Mouse (Mus musculus): ENCODE measurements around the gene Cacna1f. TPM values are rescaled to one million over a fixed set of nuclear protein-coding genes. Genes with fewer than 3 reads are reported as not detected.

Gene Cacna1f
- polyA plus RNA-seq, 1 experiment from 2014 or later, result 0.19 TPM

DNA sequence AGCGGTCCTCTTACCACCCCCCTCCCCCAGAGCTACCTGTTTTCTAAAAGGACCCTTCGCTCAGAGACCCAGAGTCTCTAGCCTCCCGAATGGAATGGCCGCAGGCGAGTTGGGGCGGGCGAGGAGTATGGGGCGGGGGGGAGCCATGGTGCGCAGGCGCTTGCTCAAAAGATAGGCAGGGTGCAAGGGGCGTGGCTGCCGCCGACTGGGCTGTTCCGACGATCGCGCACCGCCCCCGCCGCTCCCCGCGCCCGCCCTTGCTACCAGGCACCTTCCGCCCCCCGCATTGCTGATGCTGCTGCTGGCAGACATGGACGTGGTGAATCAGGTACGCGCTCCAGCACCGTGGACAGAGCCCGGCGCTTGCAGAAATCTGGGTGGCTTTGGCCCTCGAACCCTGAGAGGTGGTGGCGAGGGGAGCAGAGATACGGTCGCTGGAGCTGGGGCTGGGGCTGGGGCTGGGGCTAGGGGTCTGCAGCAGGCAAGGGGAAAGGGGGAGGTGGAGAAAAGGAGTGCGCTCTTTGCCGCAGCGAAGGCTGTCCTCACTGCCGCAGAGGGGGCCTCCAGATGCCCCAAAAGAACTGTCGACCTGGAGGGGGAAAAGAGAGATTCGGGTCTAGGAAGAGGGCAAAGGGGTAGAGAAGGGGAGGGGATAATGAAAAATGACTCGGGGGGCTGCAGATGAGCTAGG is 31.7 kb downstream of the Cacna1f start, which contains the start of gene Syp:
Syp (plus strand) TSS at position 71 of the 691 bp plus-strand sequence.
- peak within 1 kb of the TSS; percentile 54 for H3K4me2 ChIP-seq (replicated peaks)
- no peaks in the 10 kb centered on the region; the same call in 1 of the 2 replicates for H3K36me3 ChIP-seq
- 11% methylated on average over 42 of the region's 42 CpGs for WGBS

DNA sequence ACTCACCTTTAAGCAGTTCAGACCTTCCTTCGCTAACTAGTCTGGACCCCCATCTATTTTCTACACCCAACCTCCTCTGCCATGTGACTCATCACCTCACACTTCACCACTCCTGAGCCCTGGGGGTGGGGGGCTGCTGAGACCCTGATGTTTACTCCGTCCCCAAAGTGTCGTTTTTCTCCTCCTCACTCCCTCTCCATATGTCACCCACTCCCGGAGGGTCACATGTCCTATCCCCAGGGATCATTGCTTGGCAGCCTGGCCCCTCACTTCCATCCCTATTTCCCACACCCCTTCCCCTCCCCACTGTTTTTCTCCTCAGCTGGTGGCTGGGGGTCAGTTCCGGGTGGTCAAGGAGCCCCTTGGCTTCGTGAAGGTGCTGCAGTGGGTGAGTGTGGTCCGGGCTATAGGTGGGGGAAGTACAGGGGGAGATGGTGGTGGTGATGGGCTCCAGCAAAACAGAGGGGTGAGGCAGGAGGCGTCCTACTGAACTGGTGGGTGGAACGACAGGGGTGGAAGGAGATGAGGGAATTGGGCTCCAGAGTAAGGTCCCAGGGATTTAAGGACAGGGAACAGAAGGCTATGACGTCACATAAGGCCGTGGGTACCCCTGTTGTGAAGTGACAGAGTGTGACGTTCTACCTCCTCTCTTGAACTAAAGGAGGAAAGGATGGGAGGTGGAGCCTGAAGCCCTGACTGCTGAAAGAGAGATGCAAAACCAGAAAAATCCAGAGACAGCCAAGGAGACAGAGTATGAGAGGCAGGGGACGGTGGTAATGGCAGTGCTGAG is 32.8 kb downstream of the Cacna1f start:
- no peaks in the 10 kb centered on the region for H3K27me3 ChIP-seq
- peak overlapping the region; percentile 60 for H3K4me3 ChIP-seq
- H3K4me1 ChIP-seq, result peaks cover 11% of the 10 kb centered on the region
- peak; percentile 26 for ATAC-seq (replicated peaks)
- peak overlapping the region; percentile 54 for H3K4me2 ChIP-seq (replicated peaks)
- peak overlapping the region; percentile 67 for H3K9ac ChIP-seq (replicated peaks)
- 22% methylated on average over 13 of the region's 13 CpGs for WGBS
- peaks cover 6% of the 10 kb centered on the region; the same call in 1 of the 2 replicates for H3K36me3 ChIP-seq
- H3K27ac ChIP-seq (replicated peaks), result peak overlapping the region; percentile 86
- H3K9me3 ChIP-seq, result no peaks in the 10 kb centered on the region

More for the DNA sequence above, 31.7 kb downstream of the Cacna1f start, which contains the start of gene Syp:
- H3K4me1 ChIP-seq, result peaks cover 11% of the 10 kb centered on the region
- peak; percentile 87 for ATAC-seq (replicated peaks)
- no peaks in the 10 kb centered on the region for H3K27me3 ChIP-seq
- H3K9me3 ChIP-seq, result no peaks in the 10 kb centered on the region
- H3K4me3 ChIP-seq, result peak within 1 kb of the TSS; percentile 60
- peak within 1 kb of the TSS; percentile 67 for H3K9ac ChIP-seq (replicated peaks)
- peak within 1 kb of the TSS; percentile 86 for H3K27ac ChIP-seq (replicated peaks)

GRCm38 (mm10) chrX:7640785-7641184 is 33.9 kb downstream of the Cacna1f start:
- Histone ChIP-seq H3K4me2 (replicated peaks) (peak overlapping the region; percentile 54), H3K9ac (replicated peaks) (peak overlapping the region; percentile 23), H3K36me3 (peaks cover 8% of the 10 kb centered on the region; the same call in 1 of the 2 replicates), H3K27ac (replicated peaks) (0 out of 2 replicates have a peak overlapping the region, but pooled peaks have one; percentile 4), H3K4me1 (peaks cover 11% of the 10 kb centered on the region), H3K27me3 (no peaks in the 10 kb centered on the region), H3K4me3 (peak overlapping the region; percentile 22), H3K9me3 (no peaks in the 10 kb centered on the region)
- 0 out of 2 replicates have a peak, but pooled peaks have one; percentile 15 for ATAC-seq (replicated peaks)
- WGBS, result 53% methylated on average over 10 of the region's 12 CpGs

DNA sequence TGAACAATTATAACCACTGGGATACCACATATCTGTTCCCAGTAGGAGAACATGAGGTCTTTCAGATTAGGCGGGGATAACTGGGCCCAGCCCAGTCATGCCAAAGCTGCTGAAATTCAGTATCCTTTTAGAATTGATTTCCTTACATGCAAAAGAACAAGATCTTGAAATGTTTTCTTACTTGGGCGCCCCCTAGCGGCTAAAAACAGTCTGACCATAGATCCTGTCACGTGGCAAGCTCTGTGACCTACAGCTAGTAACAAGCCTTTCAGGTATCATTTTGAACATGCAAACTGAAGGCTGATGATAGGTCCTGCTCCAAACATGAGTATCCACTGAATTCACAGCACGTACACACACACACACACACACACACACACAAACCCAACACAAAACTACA is 38.5 kb downstream of the Cacna1f start:
- Histone ChIP-seq H3K27ac (replicated peaks) (no peak overlapping the region), H3K4me2 (replicated peaks) (no peak overlapping the region), H3K27me3 (no peaks in the 10 kb centered on the region), H3K9ac (replicated peaks) (no peak overlapping the region), H3K9me3 (no peaks in the 10 kb centered on the region), H3K4me1 (peaks cover 18% of the 10 kb centered on the region), H3K36me3 (peaks cover 8% of the 10 kb centered on the region; the same call in 1 of the 2 replicates), H3K4me3 (no peak overlapping the region)
- ATAC-seq (replicated peaks), result no peak
- WGBS, result 9% methylated on average over 5 of the region's 5 CpGs

- 20% methylated on average over 25 of the region's 25 CpGs for WGBS
- peak; percentile 97 for ATAC-seq (replicated peaks)
- H3K4me2 ChIP-seq (replicated peaks), result peak overlapping the region; percentile 52
- H3K4me3 ChIP-seq, result peak overlapping the region; percentile 42
- peak overlapping the region; percentile 80 for H3K27ac ChIP-seq (replicated peaks)
- no peaks in the 10 kb centered on the region for H3K9me3 ChIP-seq
- H3K4me1 ChIP-seq, result peaks cover 12% of the 10 kb centered on the region; the same call in 1 of the 2 replicates
- H3K27me3 ChIP-seq, result no peaks in the 10 kb centered on the region
- peaks cover 13% of the 10 kb centered on the region; the same call in 1 of the 2 replicates for H3K36me3 ChIP-seq
- peak overlapping the region; percentile 49 for H3K9ac ChIP-seq (replicated peaks)
Observed at GRCm38 (mm10) chrX:7648671-7649304, 41.9 kb downstream of the Cacna1f start.

DNA sequence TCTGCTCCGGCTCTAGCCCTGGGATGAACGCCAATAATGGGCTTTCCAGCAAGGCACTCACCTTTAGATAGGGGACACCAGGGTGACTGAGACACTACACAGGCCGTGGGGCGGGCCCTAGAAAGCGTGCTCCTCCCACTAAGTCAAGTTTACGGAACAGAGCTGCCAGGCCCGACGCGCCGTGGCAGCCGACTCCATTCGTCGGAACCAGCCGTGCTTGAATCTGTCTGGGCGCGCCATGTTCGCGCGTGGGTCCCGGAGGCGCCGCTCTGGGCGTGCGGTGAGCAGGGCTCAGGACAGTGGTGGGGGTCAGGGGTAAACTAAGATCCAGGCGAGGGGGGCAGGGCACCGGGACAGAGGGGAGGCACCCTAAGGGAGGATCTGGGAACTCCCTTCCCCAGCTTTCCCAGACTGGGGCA is 50.3 kb downstream of the Cacna1f start, which contains the start of gene Prickle3:
Prickle3 (plus strand) TSS at position 40 of the 419 bp plus-strand sequence.
- Histone ChIP-seq H3K9ac (replicated peaks) (0 out of 2 replicates have a peak within 1 kb of the TSS, but pooled peaks have one; percentile 36), H3K9me3 (no peaks in the 10 kb centered on the region), H3K27me3 (no peaks in the 10 kb centered on the region), H3K27ac (replicated peaks) (no peak within 1 kb of the TSS), H3K4me3 (peak within 1 kb of the TSS; percentile 34), H3K4me2 (replicated peaks) (peak within 1 kb of the TSS; percentile 45), H3K4me1 (0 out of 2 replicates have a peak, but pooled peaks cover 4% of the 10 kb centered on the region), H3K36me3 (no peaks in the 10 kb centered on the region)
- peak; percentile 71 for ATAC-seq (replicated peaks)
- 22% methylated on average over 23 of the region's 26 CpGs for WGBS

- H3K4me1 ChIP-seq, result 0 out of 2 replicates have a peak, but pooled peaks cover 4% of the 10 kb centered on the region
- no peak overlapping the region for H3K4me3 ChIP-seq
- no peak overlapping the region for H3K27ac ChIP-seq (replicated peaks)
- H3K9ac ChIP-seq (replicated peaks), result no peak overlapping the region
- H3K36me3 ChIP-seq, result no peaks in the 10 kb centered on the region
- peak; percentile 46 for ATAC-seq (replicated peaks)
- H3K9me3 ChIP-seq, result no peaks in the 10 kb centered on the region
- no peaks in the 10 kb centered on the region for H3K27me3 ChIP-seq
- H3K4me2 ChIP-seq (replicated peaks), result no peak overlapping the region
- 23% methylated on average over 10 of the region's 15 CpGs for WGBS
Observed at GRCm38 (mm10) chrX:7658031-7658784, 51.3 kb downstream of the Cacna1f start.

GRCm38 (mm10) chrX:7658785-7659589 is 52.1 kb downstream of the Cacna1f start:
- no peak overlapping the region for H3K27ac ChIP-seq (replicated peaks)
- H3K4me3 ChIP-seq, result no peak overlapping the region
- H3K9me3 ChIP-seq, result no peaks in the 10 kb centered on the region
- no peak for ATAC-seq (replicated peaks)
- H3K27me3 ChIP-seq, result no peaks in the 10 kb centered on the region
- no peak overlapping the region for H3K9ac ChIP-seq (replicated peaks)
- 0 out of 2 replicates have a peak, but pooled peaks cover 4% of the 10 kb centered on the region for H3K4me1 ChIP-seq
- WGBS, result 57% methylated on average over 11 of the region's 11 CpGs
- no peaks in the 10 kb centered on the region for H3K36me3 ChIP-seq
- no peak overlapping the region for H3K4me2 ChIP-seq (replicated peaks)

GRCm38 (mm10) chrX:7661086-7661485 is 54.2 kb downstream of the Cacna1f start:
- ATAC-seq (replicated peaks), result no peak
- no peak overlapping the region for H3K4me2 ChIP-seq (replicated peaks)
- WGBS, result 86% methylated on average over 4 of the region's 4 CpGs

GRCm38 (mm10) chrX:7662936-7663335 is 56.1 kb downstream of the Cacna1f start:
- no peaks in the 10 kb centered on the region for H3K36me3 ChIP-seq
- H3K4me1 ChIP-seq, result 0 out of 2 replicates have a peak, but pooled peaks cover 4% of the 10 kb centered on the region
- no peak overlapping the region for H3K9ac ChIP-seq (replicated peaks)
- H3K4me2 ChIP-seq (replicated peaks), result no peak overlapping the region
- no peaks in the 10 kb centered on the region for H3K27me3 ChIP-seq
- 90% methylated on average over 3 of the region's 3 CpGs for WGBS
- H3K27ac ChIP-seq (replicated peaks), result no peak overlapping the region
- no peak for ATAC-seq (replicated peaks)
- no peaks in the 10 kb centered on the region for H3K9me3 ChIP-seq
- H3K4me3 ChIP-seq, result no peak overlapping the region

More at GRCm38 (mm10) chrX:7661086-7661485, 54.2 kb downstream of the Cacna1f start:
- H3K4me1 ChIP-seq, result 0 out of 2 replicates have a peak, but pooled peaks cover 4% of the 10 kb centered on the region
- no peaks in the 10 kb centered on the region for H3K27me3 ChIP-seq
- H3K4me3 ChIP-seq, result no peak overlapping the region
- no peak overlapping the region for H3K27ac ChIP-seq (replicated peaks)
- H3K36me3 ChIP-seq, result no peaks in the 10 kb centered on the region
- no peaks in the 10 kb centered on the region for H3K9me3 ChIP-seq
- H3K9ac ChIP-seq (replicated peaks), result no peak overlapping the region

Data from forebrain, embryonic 15.5 days (tissue).